Mouse (Mus musculus): Measurements from ENCODE around the gene Kansl1. TPM values are rescaled to one million over a fixed set of nuclear protein-coding genes. Genes with fewer than 3 reads are reported as not detected.

Gene Kansl1
- polyA plus RNA-seq, 1 experiment = not detected

DNA sequence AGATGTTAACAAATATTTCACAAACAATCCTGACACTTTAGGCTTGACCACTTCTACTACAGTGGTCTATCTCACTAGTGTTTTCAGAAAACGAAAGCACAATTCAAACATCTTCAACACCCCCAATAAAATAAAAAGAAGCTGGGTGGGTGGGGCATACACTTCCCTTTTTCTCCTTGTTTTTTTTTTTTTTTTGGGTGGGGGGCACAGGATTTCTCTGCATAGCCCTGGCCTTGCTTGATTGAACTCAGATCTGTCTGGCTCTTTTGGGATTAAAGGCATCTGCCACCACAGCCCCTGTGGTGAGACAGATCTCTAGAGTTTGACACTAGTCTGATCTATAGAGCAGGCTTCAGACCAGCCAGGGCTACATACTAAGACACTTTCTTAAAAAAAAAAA, 106.0 kb downstream of the Kansl1 start:
- H3K4me3 ChIP-seq (ENCODE audit: insufficient read depth, low read depth, low read length) = no peak overlapping the region
- TF ChIP-seq CTCF (IDR thresholded peaks at IDR 0.05; ENCODE audit: insufficient read depth, low read depth, low read length) (no peak), POLR2A (IDR thresholded peaks at IDR 0.05; ENCODE audit: insufficient read depth, low read depth, low read length) (no peak)
- no peaks in the 10 kb centered on the region for H3K4me1 ChIP-seq (ENCODE audit: control insufficient read depth, insufficient read depth, low read length)
- WGBS = 97% methylated on average over 1 of the region's 1 CpGs
- no peak overlapping the region for H3K27ac ChIP-seq (ENCODE audit: insufficient read depth, low read depth, low read length)

DNA sequence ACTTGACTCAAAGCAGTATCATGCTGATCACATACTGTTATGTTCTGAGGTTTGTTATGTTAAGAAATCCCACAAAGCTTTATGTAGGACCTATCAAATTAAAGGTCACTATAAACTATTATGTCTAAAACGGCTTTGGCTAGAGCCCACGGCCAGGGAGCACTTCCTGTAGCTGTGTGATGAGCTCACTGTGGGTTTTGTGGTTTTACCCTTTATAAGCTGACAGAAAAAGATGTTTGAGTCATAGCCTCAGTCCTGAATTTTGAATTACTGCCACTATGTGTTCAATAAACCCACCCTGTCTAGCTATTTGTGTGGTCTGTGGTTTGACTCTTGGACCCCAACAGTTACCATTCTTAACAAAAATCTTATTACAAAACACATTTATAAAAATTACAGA, 106.9 kb downstream of the Kansl1 start:
- Histone ChIP-seq H3K4me1 (ENCODE audit: control insufficient read depth, insufficient read depth, low read length) (no peaks in the 10 kb centered on the region), H3K4me3 (ENCODE audit: insufficient read depth, low read depth, low read length) (no peak overlapping the region), H3K27ac (ENCODE audit: insufficient read depth, low read depth, low read length) (no peak overlapping the region)
- no peak for TF ChIP-seq POLR2A (IDR thresholded peaks at IDR 0.05; ENCODE audit: insufficient read depth, low read depth, low read length)
- no peak for TF ChIP-seq CTCF (IDR thresholded peaks at IDR 0.05; ENCODE audit: insufficient read depth, low read depth, low read length)
- 32% methylated on average over 2 of the region's 2 CpGs for WGBS

DNA sequence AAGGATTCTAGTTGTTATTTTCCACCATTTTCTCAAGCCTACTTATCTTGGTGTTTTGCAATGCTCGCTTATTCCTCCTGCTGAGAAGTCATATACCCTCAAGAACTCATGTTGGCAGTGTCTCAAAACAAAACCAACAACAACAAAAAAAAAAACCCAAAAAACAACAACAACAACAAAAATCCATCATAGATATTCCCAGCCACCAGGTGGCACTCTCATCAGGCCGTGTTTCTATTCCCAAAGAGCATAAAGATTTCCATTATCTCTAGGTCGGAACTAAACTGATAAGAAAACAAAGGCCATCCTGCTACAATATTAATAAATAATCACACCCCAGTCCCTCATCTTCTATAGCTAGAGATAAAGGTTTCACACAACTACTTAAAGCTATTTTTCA, 121.7 kb downstream of the Kansl1 start:
- TF ChIP-seq CTCF (IDR thresholded peaks at IDR 0.05; ENCODE audit: insufficient read depth, low read depth, low read length) (no peak), POLR2A (IDR thresholded peaks at IDR 0.05; ENCODE audit: insufficient read depth, low read depth, low read length) (no peak)
- WGBS = 26% methylated on average over 3 of the region's 3 CpGs
- no peak overlapping the region for H3K27ac ChIP-seq (ENCODE audit: insufficient read depth, low read depth, low read length)
- H3K4me3 ChIP-seq (ENCODE audit: insufficient read depth, low read depth, low read length) = no peak overlapping the region
- H3K4me1 ChIP-seq (ENCODE audit: control insufficient read depth, insufficient read depth, low read length) = peaks cover 3% of the 10 kb centered on the region; the same call in 1 of the 2 replicates

DNA sequence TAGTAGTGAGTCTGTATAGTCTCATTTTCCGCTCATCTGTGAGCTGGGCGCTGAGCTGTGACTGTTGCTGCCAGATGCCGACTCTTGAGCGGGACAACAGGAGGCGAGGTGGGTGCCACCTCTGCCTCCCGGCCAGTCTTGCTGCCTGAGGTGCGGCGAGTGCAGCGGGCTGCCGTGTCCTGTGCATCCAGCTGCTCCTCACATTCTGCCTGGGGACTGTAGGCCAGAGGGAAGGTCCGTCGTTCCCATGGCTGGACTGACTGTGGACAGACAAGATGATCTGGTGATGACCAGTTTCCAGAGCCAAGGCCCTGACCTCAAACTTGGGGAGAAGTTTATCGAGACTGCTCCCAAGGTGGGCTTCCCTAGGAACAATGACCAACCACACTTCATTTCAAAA, 133.7 kb downstream of the Kansl1 start:
- no peak for TF ChIP-seq CTCF (IDR thresholded peaks at IDR 0.05; ENCODE audit: insufficient read depth, low read depth, low read length)
- no peak for TF ChIP-seq POLR2A (IDR thresholded peaks at IDR 0.05; ENCODE audit: insufficient read depth, low read depth, low read length)
- WGBS = 81% methylated on average over 13 of the region's 13 CpGs
- H3K27ac ChIP-seq (ENCODE audit: insufficient read depth, low read depth, low read length) = no peak overlapping the region

DNA sequence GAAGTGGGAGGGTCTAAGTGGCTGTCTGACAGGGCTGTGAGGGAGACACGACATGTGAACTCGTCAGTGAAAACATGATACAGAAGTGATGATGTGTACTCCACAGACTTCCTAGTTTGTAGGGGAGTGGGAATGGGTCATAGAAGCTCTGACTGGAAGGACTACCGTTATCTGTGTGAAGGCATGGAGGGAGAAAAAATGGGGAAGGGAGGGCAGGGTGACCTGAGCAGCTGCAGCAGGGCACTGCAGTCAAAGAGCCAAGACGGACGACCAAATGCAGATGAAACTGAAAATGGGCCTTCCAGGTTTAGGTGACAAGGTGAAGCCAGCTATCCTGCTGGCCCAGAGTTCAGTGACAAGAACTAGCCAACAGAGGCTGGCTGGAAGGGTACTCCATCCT, 134.5 kb downstream of the Kansl1 start:
- TF ChIP-seq CTCF (IDR thresholded peaks at IDR 0.05; ENCODE audit: insufficient read depth, low read depth, low read length) = no peak
- no peak for TF ChIP-seq POLR2A (IDR thresholded peaks at IDR 0.05; ENCODE audit: insufficient read depth, low read depth, low read length)
- H3K4me1 ChIP-seq (ENCODE audit: control insufficient read depth, insufficient read depth, low read length) = peaks cover 5% of the 10 kb centered on the region; the same call in 1 of the 2 replicates
- H3K27ac ChIP-seq (ENCODE audit: insufficient read depth, low read depth, low read length) = no peak overlapping the region
- WGBS = 53% methylated on average over 5 of the region's 5 CpGs
- no peak overlapping the region for H3K4me3 ChIP-seq (ENCODE audit: insufficient read depth, low read depth, low read length)

More for the DNA sequence above, 133.7 kb downstream of the Kansl1 start:
- H3K4me3 ChIP-seq (ENCODE audit: insufficient read depth, low read depth, low read length) = no peak overlapping the region
- peaks cover 2% of the 10 kb centered on the region; the same call in 1 of the 2 replicates for H3K4me1 ChIP-seq (ENCODE audit: control insufficient read depth, insufficient read depth, low read length)

DNA sequence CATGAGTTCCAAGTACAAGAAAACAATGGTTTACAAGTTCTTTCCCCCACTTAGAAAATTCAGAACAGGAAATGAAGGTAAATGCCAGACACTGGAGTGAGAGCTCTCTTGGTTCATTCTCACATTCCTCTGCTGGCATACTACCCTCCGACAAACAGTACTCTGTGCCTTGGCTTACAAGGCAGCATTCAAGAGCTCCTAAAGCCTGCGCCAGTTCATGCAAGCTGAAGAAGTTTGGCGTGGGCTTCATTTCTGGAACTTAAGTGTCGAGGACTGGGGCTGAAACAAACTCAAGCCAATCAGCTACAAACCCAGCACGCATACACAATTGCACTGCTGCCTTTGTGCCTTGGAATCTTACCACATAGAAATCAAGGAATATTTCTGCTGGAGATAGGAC, 136.6 kb downstream of the Kansl1 start:
- no peak for TF ChIP-seq CTCF (IDR thresholded peaks at IDR 0.05; ENCODE audit: insufficient read depth, low read depth, low read length)
- no peak for TF ChIP-seq POLR2A (IDR thresholded peaks at IDR 0.05; ENCODE audit: insufficient read depth, low read depth, low read length)
- Histone ChIP-seq H3K27ac (ENCODE audit: insufficient read depth, low read depth, low read length) (no peak overlapping the region), H3K4me1 (ENCODE audit: control insufficient read depth, insufficient read depth, low read length) (peaks cover 5% of the 10 kb centered on the region; the same call in 1 of the 2 replicates), H3K4me3 (ENCODE audit: insufficient read depth, low read depth, low read length) (no peak overlapping the region)
- 33% methylated on average over 5 of the region's 5 CpGs for WGBS

DNA sequence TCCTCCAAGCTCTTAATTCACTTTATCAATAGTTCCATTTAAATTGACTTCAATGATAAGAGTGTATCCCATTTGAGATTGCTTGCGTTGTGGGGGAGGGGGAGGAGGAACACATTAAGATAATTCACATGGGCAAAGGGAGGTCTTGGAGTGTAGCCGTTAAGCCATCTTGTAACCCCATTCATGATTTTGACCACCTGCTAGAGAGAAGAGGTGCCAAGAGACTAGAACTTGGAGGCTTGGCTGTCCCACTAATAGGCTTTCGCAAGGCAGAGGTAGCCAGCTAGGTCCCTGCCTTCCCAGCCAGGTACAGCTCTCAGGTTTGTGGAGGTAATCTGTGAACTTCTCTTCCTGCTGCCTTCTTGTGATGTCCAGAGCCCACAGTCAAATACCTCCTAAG, 137.5 kb downstream of the Kansl1 start:
- Histone ChIP-seq H3K4me3 (ENCODE audit: insufficient read depth, low read depth, low read length) (no peak overlapping the region), H3K27ac (ENCODE audit: insufficient read depth, low read depth, low read length) (no peak overlapping the region), H3K4me1 (ENCODE audit: control insufficient read depth, insufficient read depth, low read length) (peaks cover 5% of the 10 kb centered on the region; the same call in 1 of the 2 replicates)
- TF ChIP-seq CTCF (IDR thresholded peaks at IDR 0.05; ENCODE audit: insufficient read depth, low read depth, low read length) (no peak), POLR2A (IDR thresholded peaks at IDR 0.05; ENCODE audit: insufficient read depth, low read depth, low read length) (no peak)
- WGBS = 73% methylated on average over 3 of the region's 3 CpGs

DNA sequence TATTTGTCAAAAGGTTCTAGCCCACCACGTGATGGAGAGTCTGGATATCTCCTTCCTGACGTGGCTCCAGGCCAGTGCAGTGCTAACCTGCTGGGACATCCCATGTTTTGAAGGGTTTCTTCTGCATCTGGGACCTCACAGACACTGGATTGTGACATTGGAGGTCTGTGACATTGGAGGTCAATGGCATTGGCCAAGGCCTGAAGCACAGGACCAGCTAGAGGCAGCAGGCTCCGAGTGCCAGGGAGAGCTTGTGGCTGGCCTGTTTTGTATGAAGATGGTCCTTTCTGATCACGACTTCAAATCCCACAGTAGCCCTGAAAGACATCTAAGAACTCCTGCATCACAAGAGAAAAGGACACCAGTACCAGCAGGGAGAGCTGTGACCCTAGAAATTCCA, 138.5 kb downstream of the Kansl1 start:
- Histone ChIP-seq H3K4me1 (ENCODE audit: control insufficient read depth, insufficient read depth, low read length) (0 out of 2 replicates have a peak, but pooled peaks cover 3% of the 10 kb centered on the region), H3K4me3 (ENCODE audit: insufficient read depth, low read depth, low read length) (no peak overlapping the region), H3K27ac (ENCODE audit: insufficient read depth, low read depth, low read length) (no peak overlapping the region)
- 82% methylated on average over 4 of the region's 4 CpGs for WGBS
- TF ChIP-seq CTCF (IDR thresholded peaks at IDR 0.05; ENCODE audit: insufficient read depth, low read depth, low read length) (no peak), POLR2A (IDR thresholded peaks at IDR 0.05; ENCODE audit: insufficient read depth, low read depth, low read length) (no peak)

DNA sequence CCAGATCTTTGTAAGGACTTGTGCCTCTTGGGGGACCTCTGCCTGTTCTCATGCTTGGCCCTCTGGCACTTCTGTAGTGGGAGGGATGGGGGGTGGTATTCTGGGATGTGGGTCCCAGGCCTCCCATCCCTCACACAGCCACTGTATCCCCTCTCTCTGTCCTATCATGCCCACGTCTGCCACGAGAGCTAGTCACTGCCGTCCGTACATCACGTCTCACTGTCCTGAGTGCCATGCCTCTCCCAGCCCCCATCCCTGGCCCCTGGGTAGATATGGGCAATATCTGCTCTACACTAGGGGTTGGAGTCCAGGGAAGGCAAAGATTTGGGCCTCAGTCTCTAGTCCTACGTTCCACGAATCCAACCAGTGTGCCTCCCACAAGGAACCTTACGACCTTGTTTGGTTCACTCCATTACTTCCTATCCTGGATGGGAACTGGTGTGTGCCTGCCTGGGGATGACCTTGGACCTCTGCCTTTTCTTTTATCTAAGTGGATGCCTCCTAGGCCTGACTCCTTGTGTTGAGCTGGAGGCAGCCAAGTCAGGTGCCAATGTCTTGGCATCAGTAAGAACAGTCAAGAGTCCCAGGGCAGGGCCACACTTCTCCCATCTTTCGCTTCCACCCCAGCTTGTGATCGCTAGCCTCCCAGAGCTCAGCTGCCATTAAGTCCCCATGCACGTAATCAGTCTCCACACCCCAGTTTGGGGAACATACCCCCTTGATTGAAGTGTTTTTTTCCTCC, 139.3 kb downstream of the Kansl1 start:
- Histone ChIP-seq H3K4me1 (ENCODE audit: control insufficient read depth, insufficient read depth, low read length) (0 out of 2 replicates have a peak, but pooled peaks cover 3% of the 10 kb centered on the region), H3K27ac (ENCODE audit: insufficient read depth, low read depth, low read length) (no peak overlapping the region), H3K4me3 (ENCODE audit: insufficient read depth, low read depth, low read length) (no peak overlapping the region)
- TF ChIP-seq CTCF (IDR thresholded peaks at IDR 0.05; ENCODE audit: insufficient read depth, low read depth, low read length) = no peak
- TF ChIP-seq POLR2A (IDR thresholded peaks at IDR 0.05; ENCODE audit: insufficient read depth, low read depth, low read length) = no peak
- 89% methylated on average over 11 of the region's 11 CpGs for WGBS
